Mouse (Mus musculus): Measurements from ENCODE around the gene Nr4a1. TPM values are rescaled to one million over a fixed set of nuclear protein-coding genes. Genes with fewer than 3 reads are reported as not detected.

The Nr4a1 gene
- polyA plus RNA-seq, 1 experiment from 2014 or later, result 8.0 TPM

DNA sequence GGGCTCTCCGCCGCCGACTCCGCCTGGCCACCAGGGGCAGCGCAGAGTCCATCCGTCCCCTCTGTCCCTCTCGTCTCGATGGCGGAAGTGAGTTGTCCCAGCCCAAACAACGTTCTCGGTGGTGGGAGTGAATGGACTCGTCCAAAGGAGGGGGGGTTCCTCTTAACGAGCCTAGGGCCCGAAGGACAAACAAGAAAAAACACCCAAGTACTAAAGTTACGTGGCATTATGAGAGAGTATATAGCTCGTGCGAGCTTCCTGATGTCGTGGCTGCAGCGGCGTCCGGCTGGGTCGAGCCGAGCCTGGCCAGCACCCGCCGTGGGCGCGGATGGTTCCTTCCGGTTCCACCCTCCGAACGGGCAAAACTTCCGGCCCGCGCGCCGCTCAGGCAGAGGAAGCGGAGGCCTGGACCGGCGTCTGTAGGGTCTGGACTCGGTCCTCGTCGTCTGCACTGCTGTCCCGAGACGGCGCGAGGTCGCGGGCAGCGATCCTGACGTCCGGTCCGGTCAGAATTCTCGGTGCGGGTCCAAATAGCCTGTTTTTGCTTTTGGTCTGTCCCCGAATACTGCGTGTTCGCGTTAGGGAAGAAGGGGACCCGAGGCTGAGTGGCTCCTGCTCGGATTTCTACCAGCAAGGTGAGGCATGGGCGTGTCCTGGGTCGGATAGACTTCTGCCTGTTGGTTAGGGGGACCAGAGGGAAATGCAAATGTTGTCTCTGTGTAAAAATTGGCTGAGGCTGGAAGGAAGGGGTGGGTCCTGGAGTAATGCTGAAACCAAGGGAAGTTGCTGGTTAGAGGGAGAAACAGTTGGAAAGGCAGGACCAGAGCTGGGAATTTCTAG, 30.1 kb downstream of the Nr4a1 start, which contains the start of gene Atg101:
Atg101 (plus strand) TSS at position 362 of the 840 bp plus-strand sequence.
- under 1% methylated on average over 61 of the region's 61 CpGs for WGBS
- H3K27ac ChIP-seq, result peak within 1 kb of the TSS; percentile 97
- no peaks in the 10 kb centered on the region for H3K27me3 ChIP-seq (ENCODE audit: insufficient read depth, poor library complexity, severe bottlenecking)
- H3K9me3 ChIP-seq, result no peaks in the 10 kb centered on the region
- peak within 1 kb of the TSS; percentile 93 for H3K4me3 ChIP-seq
- peak; percentile 96 for DNase-seq (ENCODE audit: low spot score)
- H3K4me1 ChIP-seq, result peaks cover 24% of the 10 kb centered on the region
- H3K36me3 ChIP-seq, result peaks cover 29% of the 10 kb centered on the region

DNA sequence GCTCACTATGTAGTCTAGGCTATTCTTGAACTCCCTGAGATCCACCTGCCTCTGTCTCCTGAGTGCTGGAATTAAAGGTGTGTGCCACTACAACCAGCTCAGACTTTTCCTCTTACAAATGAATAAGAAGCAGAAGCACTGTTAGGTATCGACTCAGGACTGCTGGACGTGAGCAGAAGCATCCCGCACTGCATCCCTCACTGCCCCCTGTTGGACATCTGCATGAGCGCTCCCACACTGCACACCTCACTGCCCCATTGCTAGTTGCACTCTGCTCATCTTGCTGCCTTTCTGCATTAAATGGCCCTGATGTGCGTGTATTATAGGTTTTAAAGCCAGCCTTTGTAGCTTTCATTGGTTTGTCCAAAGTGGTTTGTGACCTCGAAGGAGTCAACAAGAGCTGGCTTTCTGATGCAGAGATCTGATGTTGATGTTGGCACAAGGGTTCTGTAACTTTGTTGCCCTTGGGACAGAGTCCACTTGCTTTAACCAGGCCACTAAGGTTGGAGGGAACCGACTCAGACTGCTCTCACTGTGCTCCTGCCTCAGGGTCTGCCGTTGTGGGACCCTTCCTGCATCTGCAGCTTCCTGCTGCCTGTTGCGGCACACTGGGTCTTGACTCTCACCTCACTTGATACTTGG, 32.2 kb downstream of the Nr4a1 start:
- Histone ChIP-seq H3K36me3 (peaks cover 50% of the 10 kb centered on the region), H3K4me1 (peaks cover 15% of the 10 kb centered on the region), H3K27ac (no peak overlapping the region), H3K4me3 (no peak overlapping the region), H3K27me3 (ENCODE audit: insufficient read depth, poor library complexity, severe bottlenecking) (no peaks in the 10 kb centered on the region), H3K9me3 (no peaks in the 10 kb centered on the region)
- WGBS, result 72% methylated on average over 9 of the region's 9 CpGs
- no peak for DNase-seq (ENCODE audit: low spot score)

DNA sequence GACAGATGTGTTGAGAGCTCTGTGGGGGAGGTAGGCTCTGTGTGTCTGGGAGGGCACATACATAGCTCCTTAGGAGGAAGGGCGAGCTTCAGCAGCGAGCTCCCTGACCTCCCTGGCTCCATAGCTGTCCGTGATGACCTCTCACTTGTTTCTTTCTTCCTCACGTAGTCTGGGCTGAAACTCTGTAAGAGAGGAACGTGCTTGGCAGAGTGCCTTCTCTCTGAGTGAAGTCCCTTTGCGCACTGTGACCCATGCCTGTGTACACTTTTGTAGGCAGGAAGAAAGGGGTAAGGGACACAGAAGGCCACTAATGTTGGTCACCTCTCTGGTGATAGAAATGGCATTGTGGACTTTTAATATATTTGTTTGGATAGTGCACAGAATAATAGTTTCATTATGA, 33.3 kb downstream of the Nr4a1 start:
- Histone ChIP-seq H3K27ac (no peak overlapping the region), H3K9me3 (no peaks in the 10 kb centered on the region), H3K4me3 (no peak overlapping the region), H3K4me1 (peaks cover 16% of the 10 kb centered on the region), H3K27me3 (ENCODE audit: insufficient read depth, poor library complexity, severe bottlenecking) (no peaks in the 10 kb centered on the region), H3K36me3 (peaks cover 59% of the 10 kb centered on the region)
- WGBS, result 86% methylated on average over 6 of the region's 6 CpGs
- no peak for DNase-seq (ENCODE audit: low spot score)

DNA sequence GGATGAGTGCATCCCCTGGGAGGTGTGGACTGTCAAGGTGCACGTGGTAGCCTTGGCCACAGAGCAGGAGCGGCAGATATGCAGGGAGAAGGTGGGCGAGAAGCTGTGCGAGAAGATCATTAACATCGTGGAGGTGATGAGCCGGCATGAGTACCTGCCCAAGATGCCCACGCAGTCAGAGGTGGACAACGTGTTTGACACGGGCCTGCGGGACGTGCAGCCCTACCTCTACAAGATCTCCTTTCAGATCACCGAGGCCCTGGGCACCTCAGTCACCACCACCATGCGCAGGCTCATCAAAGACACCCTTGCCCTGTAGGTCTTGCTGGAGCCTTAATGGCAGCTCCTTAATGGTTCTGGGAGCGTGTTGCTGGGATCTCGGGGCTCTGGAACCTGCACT, 36.3 kb downstream of the Nr4a1 start:
- 92% methylated on average over 15 of the region's 15 CpGs for WGBS
- DNase-seq (ENCODE audit: low spot score), result no peak
- H3K4me3 ChIP-seq, result no peak overlapping the region
- no peaks in the 10 kb centered on the region for H3K9me3 ChIP-seq
- H3K4me1 ChIP-seq, result peaks cover 33% of the 10 kb centered on the region
- no peaks in the 10 kb centered on the region for H3K27me3 ChIP-seq (ENCODE audit: insufficient read depth, poor library complexity, severe bottlenecking)
- H3K36me3 ChIP-seq, result peaks cover 59% of the 10 kb centered on the region
- no peak overlapping the region for H3K27ac ChIP-seq

DNA sequence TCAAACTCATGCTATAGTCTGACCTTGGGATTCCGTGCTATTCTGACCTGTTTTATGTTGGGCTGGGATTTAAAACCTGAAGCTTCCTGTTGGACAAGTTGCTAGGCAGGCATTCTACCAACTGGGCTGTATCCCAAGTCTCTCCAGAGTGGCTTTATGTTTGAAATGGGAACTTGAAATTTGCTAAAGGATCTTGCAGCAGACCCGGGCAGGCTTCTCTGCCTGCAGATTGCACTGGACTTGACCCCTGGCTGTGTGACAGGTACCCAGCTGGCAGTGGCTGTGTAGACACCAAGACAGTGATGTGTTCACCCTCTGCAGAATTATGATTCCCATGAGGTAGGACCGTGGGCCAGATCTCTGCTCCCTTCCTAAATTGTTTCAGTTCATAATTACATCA, 37.9 kb downstream of the Nr4a1 start:
- H3K9me3 ChIP-seq, result no peaks in the 10 kb centered on the region
- WGBS, result 88% methylated on average over 3 of the region's 3 CpGs
- peaks cover 26% of the 10 kb centered on the region for H3K4me1 ChIP-seq
- H3K27ac ChIP-seq, result no peak overlapping the region
- no peak overlapping the region for H3K4me3 ChIP-seq
- H3K27me3 ChIP-seq (ENCODE audit: insufficient read depth, poor library complexity, severe bottlenecking), result no peaks in the 10 kb centered on the region
- peaks cover 50% of the 10 kb centered on the region for H3K36me3 ChIP-seq
- DNase-seq (ENCODE audit: low spot score), result no peak

DNA sequence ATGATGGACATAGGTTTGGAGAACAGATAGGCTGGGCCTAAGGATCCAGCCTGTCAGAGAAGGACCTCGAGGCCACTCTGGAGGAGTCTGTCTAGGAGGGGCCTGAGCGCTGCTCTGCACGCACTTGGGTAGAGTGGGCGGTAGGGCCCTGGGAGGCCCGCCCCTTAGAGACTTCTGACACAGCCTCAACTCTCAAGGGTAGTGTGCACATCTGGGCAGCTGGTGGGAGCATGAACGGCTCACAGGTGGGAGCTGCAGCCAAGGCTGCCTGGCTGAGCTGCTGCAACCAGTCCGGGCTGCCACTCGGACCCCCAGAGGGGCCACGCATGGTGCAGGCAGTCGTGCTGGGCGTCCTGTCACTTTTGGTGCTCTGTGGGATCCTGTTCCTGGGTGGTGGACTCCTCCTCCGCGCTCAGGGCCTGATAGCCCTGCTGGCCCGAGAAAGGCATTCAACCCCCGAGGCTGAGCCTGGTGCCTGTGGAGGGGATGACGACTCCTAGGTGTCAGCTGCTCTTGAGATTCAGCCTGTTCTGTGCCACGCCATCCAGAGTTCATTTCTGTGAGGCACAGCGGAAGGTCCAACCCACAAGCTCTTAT, 39.1 kb downstream of the Nr4a1 start, which contains the start of gene 6030408B16Rik:
6030408B16Rik (plus strand) TSS at position 188 of the 597 bp plus-strand sequence.
- Histone ChIP-seq H3K27ac (peak within 1 kb of the TSS; percentile 74), H3K36me3 (peaks cover 40% of the 10 kb centered on the region), H3K4me3 (peak within 1 kb of the TSS; percentile 22), H3K4me1 (peaks cover 30% of the 10 kb centered on the region), H3K9me3 (no peaks in the 10 kb centered on the region), H3K27me3 (ENCODE audit: insufficient read depth, poor library complexity, severe bottlenecking) (no peaks in the 10 kb centered on the region)
- WGBS, result 44% methylated on average over 18 of the region's 18 CpGs
- DNase-seq (ENCODE audit: low spot score), result no peak

DNA sequence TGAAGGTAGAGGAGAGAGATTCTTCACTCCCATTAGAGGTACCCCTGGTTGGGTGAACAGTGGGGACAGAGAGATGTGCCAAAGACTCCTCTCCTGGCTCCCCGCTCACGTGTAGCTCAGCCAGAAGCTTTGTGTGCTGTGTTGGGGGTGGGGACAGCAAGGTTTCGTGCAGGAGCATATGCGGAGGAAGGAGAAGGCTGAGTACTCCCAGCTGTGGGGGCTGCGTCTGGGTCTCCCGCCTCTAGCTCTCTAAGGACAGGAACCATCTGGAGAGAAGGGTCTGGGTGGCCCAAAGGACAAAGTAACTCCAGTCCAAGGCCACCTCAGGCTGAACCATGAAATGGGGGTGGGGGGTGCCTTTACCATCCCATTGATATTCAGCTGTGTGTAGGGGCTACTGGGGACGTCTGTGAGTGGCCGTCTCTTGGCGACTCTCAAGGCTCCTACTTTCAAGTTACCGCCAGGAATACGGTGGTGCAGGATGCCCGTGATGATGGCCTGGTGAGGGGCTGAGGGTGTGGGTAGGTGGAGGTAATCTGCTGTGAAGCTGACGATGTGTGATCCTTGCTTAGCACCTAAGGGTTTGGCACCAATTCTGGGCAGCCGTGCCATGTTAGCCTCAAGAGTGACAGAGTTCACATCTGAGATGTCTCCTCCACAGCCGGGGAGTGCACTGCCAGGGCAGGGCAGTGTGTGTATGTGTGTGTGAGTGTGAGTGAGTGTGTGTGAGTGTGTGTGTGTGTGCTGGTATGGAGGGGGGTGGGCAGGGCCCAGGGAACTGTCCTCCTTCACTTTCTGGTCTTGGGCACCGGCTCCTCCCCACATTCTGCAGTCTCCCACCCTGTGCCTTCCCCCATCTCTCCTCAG, 40.2 kb downstream of the Nr4a1 start:
- Histone ChIP-seq H3K27ac (peak overlapping the region; percentile 74), H3K36me3 (peaks cover 29% of the 10 kb centered on the region), H3K4me3 (no peak overlapping the region; the same call in 1 of the 2 replicates), H3K4me1 (peaks cover 39% of the 10 kb centered on the region), H3K9me3 (no peaks in the 10 kb centered on the region), H3K27me3 (ENCODE audit: insufficient read depth, poor library complexity, severe bottlenecking) (no peaks in the 10 kb centered on the region)
- DNase-seq (ENCODE audit: low spot score), result no peak
- WGBS, result 52% methylated on average over 16 of the region's 16 CpGs

DNA sequence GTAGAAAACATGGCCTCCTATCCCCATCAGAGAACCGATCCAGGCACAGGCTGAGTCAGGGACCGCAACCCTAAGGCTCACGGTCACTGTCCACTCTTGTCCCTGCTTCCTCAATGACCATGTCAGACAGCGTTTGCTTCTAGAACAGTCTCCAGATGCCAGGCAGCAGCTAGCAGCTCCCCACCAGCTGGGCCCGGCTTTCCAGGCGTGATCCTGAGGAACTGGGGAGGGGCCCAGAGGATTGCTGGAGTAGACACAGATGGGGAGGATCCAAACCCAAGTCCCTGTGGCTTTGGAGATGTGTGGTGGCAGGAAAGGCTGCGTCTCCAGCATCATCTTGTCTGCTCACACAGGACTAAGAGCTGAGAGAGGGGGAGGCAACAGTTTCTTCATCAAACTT, 41.0 kb downstream of the Nr4a1 start:
- Histone ChIP-seq H3K36me3 (peaks cover 21% of the 10 kb centered on the region), H3K9me3 (no peaks in the 10 kb centered on the region), H3K27ac (0 out of 2 replicates have a peak overlapping the region, but pooled peaks have one; percentile 44), H3K27me3 (ENCODE audit: insufficient read depth, poor library complexity, severe bottlenecking) (no peaks in the 10 kb centered on the region), H3K4me3 (no peak overlapping the region), H3K4me1 (peaks cover 48% of the 10 kb centered on the region)
- 74% methylated on average over 7 of the region's 7 CpGs for WGBS
- DNase-seq (ENCODE audit: low spot score), result no peak

DNA sequence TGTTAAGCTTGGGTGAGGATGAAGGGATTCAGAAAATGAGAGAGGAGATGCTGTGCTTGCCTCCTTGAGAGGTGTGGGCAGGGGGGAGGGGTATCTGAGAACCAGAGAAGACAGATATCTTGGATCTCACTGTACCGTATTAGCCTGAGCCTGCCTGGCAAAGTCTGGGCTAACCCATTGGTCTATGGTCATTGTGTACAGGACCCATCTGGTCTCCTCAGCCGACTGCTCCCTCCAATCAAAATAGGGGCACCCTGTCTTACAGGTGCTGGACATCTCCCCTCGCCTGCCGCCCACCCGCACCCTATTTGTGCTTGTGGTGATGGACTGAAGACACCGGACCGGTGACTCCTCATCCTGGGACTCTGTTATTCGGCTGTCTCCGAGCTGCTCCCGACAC, 41.5 kb downstream of the Nr4a1 start:
- H3K9me3 ChIP-seq, result no peaks in the 10 kb centered on the region
- no peak overlapping the region for H3K27ac ChIP-seq

DNA sequence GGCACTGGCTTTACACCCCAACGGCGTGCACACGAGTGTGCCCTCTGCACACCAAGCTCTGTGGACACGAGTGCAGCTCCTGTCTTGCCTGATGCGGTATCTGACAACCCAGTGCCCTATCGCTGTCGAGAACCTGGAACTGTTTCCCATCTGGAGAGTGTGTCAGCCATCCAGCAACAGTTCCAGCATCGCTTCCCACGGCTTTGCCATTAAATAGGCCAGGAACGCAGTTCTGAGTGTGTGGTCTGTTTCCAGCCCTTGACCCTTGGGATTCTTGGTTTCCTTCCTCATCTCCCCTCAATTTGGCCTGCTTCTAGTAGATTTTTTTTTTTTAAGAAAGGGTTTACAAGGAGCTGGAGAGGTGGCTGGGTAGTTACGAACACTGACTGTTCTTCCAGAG, 42.0 kb downstream of the Nr4a1 start:
- H3K9me3 ChIP-seq, result no peaks in the 10 kb centered on the region
- DNase-seq (ENCODE audit: low spot score), result no peak

More for the DNA sequence above, 41.5 kb downstream of the Nr4a1 start:
- 87% methylated on average over 10 of the region's 10 CpGs for WGBS
- Histone ChIP-seq H3K4me1 (peaks cover 51% of the 10 kb centered on the region), H3K4me3 (no peak overlapping the region), H3K36me3 (peaks cover 16% of the 10 kb centered on the region), H3K27me3 (ENCODE audit: insufficient read depth, poor library complexity, severe bottlenecking) (no peaks in the 10 kb centered on the region)
- no peak for DNase-seq (ENCODE audit: low spot score)

DNA sequence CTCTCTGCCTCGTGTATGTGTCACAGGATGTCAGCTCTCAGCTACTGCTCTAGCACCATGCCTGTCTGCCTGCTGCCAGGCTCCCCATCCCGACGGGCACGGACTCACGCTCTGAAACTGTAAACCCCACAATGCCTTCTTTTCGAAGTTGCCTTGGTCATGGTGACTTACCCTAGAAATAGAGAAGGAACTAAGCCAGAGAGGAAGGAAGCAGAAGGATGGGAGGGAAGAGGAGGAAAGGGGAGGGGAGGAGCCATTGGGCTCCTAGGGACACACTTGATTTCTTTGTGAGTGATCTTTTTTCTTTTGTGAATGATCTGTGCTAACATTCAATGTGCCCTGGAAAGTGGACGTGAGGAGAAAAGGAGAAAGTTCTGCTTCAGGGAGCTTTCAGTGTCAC, 43.9 kb downstream of the Nr4a1 start:
- no peaks in the 10 kb centered on the region for H3K36me3 ChIP-seq
- peak overlapping the region; percentile 80; the same call in 1 of the 2 replicates for H3K27ac ChIP-seq
- WGBS, result 37% methylated on average over 7 of the region's 7 CpGs
- H3K27me3 ChIP-seq (ENCODE audit: insufficient read depth, poor library complexity, severe bottlenecking), result no peaks in the 10 kb centered on the region
- no peaks in the 10 kb centered on the region for H3K9me3 ChIP-seq
- no peak for DNase-seq (ENCODE audit: low spot score)
- H3K4me3 ChIP-seq, result peak overlapping the region; percentile 36
- H3K4me1 ChIP-seq, result peaks cover 44% of the 10 kb centered on the region

More for the DNA sequence above, 42.0 kb downstream of the Nr4a1 start:
- H3K27me3 ChIP-seq (ENCODE audit: insufficient read depth, poor library complexity, severe bottlenecking), result no peaks in the 10 kb centered on the region
- H3K27ac ChIP-seq, result no peak overlapping the region
- H3K36me3 ChIP-seq, result peaks cover 11% of the 10 kb centered on the region
- H3K4me1 ChIP-seq, result peaks cover 51% of the 10 kb centered on the region
- no peak overlapping the region for H3K4me3 ChIP-seq
- WGBS, result 86% methylated on average over 11 of the region's 11 CpGs

DNA sequence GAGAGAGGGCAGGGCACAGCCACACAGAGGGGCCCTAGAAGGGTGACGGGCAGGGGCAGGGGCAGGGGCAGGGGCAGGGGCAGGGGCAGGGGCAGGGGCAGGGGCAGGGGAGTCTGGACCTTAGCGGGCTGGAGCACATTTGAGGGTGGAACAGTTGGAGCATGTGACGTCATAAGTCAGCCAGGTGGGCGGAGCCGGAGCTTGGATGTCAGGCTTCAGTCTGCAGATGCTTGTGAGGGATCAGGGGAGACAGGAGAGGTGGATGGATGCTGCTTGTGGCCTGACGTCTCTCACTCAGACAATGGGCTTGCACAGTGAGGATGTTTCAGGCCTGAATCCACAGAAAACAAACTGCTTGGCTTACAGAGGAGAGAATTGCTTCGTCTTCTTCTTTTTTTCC, 44.5 kb downstream of the Nr4a1 start:
- peak overlapping the region; percentile 80 for H3K27ac ChIP-seq
- WGBS, result 14% methylated on average over 7 of the region's 7 CpGs

More for the DNA sequence above, 44.5 kb downstream of the Nr4a1 start:
- no peak for DNase-seq (ENCODE audit: low spot score)
- no peaks in the 10 kb centered on the region for H3K9me3 ChIP-seq
- H3K36me3 ChIP-seq, result no peaks in the 10 kb centered on the region
- H3K4me1 ChIP-seq, result peaks cover 38% of the 10 kb centered on the region
- no peaks in the 10 kb centered on the region for H3K27me3 ChIP-seq (ENCODE audit: insufficient read depth, poor library complexity, severe bottlenecking)
- H3K4me3 ChIP-seq, result peak overlapping the region; percentile 36
